ENCODE assay signal across 20 mouse cellular contexts in the genomic region with DNA sequence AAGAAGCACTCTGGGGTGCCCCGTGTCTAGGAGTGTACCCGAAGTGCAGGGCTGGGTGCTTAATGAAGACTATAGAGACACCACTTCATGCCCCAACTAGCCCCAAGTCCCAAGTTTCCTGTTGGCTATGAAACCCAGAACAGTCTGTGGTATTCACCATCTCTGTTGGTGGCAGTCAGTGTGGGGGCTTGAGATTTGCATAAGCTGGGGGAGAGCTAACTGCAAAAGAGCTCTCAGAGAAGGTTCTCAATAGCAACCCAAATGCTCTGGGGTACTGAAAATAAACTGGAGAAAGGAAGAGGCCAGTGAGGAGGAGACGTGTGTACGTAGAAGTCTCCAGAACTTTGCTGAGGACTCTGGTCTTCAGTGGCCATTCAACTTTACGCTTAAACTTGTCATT. TPM values are rescaled to one million over a fixed set of nuclear protein-coding genes. Genes with fewer than 3 reads are reported as not detected.
"Had no signal": no experiment of that assay in that cellular context is flagged by ENCODE, and none has a peak within 500 bp of the region (broad histone marks: within the 10 kb centered on the region; RNA-seq: fewer than 3 reads in every experiment).

No protein-coding gene starts in this region.

- DNase-seq: left cerebral cortex, postnatal 4 days; liver; liver, embryonic 13.5 days; liver, postnatal 0 days; lung, adult 18-20 months; lung, adult 2 months; lung, embryonic 14.5 days; lung, postnatal 14 days; lung, postnatal 36 days; lung, postnatal 4 days; midbrain, embryonic 14.5 days had no signal

- ATAC-seq: liver, embryonic 12.5 days; liver, postnatal 0 days; lung, postnatal 0 days; midbrain, embryonic 13.5 days; midbrain, embryonic 15.5 days; midbrain, embryonic 16.5 days had no signal

RNA-seq across cellular contexts. Expression of a gene that starts 9.8 kb away (rescaled TPM):
- total RNA-seq: liver, adult 2 months; megakaryocyte progenitor cell, adult 5-6 weeks; megakaryocyte, adult 5-6 weeks; megakaryocyte-erythroid progenitor cell, adult 5-6 weeks had no signal
